Mouse (Mus musculus): ENCODE results near the gene Slc19a2. TPM values are rescaled to one million over a fixed set of nuclear protein-coding genes. Genes with fewer than 3 reads are reported as not detected.

The Slc19a2 gene
- polyA plus RNA-seq, 1 experiment = 6.2 TPM

- Histone ChIP-seq H3K79me2 (ENCODE audit: control insufficient read depth, insufficient read depth) (no peaks in the 10 kb centered on the region), H3ac (ENCODE audit: control insufficient read depth, insufficient read length) (no peak overlapping the region), H3K4me3 (no peak overlapping the region), H3K36me3 (ENCODE audit: control insufficient read depth, insufficient read depth) (no peaks in the 10 kb centered on the region), H3K27me3 (ENCODE audit: control insufficient read depth, insufficient read depth, insufficient read length) (no peaks in the 10 kb centered on the region), H3K4me2 (ENCODE audit: low read depth) (no peak overlapping the region)
- TF ChIP-seq SRF (IDR thresholded peaks at IDR 0.05; ENCODE audit: control insufficient read depth, insufficient read length, low read depth) (no peak), CEBPB (IDR thresholded peaks at IDR 0.05; ENCODE audit: insufficient read depth, poor library complexity, severe bottlenecking) (no peak), TCF3 (IDR thresholded peaks at IDR 0.05; ENCODE audit: insufficient read length, low read depth) (no peak), MYOD1 (IDR thresholded peaks at IDR 0.05; ENCODE audit: control insufficient read depth in 1 of 3, insufficient read length in 2 of 3, low read depth in 2 of 3) (no peak)
Observed at GRCm38 (mm10) chr1:164241494-164241893, 7.4 kb upstream of the Slc19a2 start.

DNA sequence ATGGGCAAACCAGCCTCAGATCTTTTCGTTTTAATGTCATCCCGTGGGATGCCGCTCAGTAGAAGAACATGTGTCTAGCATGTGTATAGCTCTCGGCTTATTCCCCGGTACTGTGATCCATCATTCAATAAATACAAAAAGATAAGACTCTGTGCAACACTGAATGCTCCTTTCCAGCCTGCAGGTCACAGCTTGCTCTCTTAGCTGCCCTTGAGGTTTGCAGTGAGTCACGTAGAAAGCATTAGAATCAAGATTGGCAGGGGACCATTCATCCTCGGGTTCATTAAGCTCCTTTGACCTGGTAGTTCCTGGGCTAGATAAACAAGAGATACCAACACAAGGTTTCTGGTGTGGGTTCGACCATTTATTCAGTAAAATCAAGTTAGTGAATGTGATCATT is 6.0 kb upstream of the Slc19a2 start:
- H3ac ChIP-seq (ENCODE audit: control insufficient read depth, insufficient read length) = no peak overlapping the region
- H3K27me3 ChIP-seq (ENCODE audit: control insufficient read depth, insufficient read depth, insufficient read length) = no peaks in the 10 kb centered on the region
- no peak overlapping the region for H3K4me3 ChIP-seq
- TF ChIP-seq MYOG (IDR thresholded peaks at IDR 0.05; ENCODE audit: control insufficient read depth in 1 of 3, insufficient read depth in 1 of 3, insufficient read length in 2 of 3, low read depth in 2 of 3) = no peak
- no peak for TF ChIP-seq POLR2A (IDR thresholded peaks at IDR 0.05; ENCODE audit: insufficient read length, low read depth)
- TF ChIP-seq CEBPB (IDR thresholded peaks at IDR 0.05; ENCODE audit: insufficient read depth, poor library complexity, severe bottlenecking) = no peak
- TF ChIP-seq POLR2AphosphoS2 (IDR thresholded peaks at IDR 0.05; ENCODE audit: insufficient read length, low read depth) = no peak
- no peak for TF ChIP-seq SRF (IDR thresholded peaks at IDR 0.05; ENCODE audit: control insufficient read depth, insufficient read length, low read depth)
- TF ChIP-seq USF1 (IDR thresholded peaks at IDR 0.05; ENCODE audit: low read depth) = no peak
- no peak for TF ChIP-seq TCF12 (IDR thresholded peaks at IDR 0.05; ENCODE audit: insufficient read depth, poor library complexity, severe bottlenecking)
- TF ChIP-seq REST (IDR thresholded peaks at IDR 0.05; ENCODE audit: insufficient read depth, insufficient read length) = no peak
- no peak for TF ChIP-seq E2F4 (IDR thresholded peaks at IDR 0.05; ENCODE audit: insufficient read depth)
- H3K36me3 ChIP-seq (ENCODE audit: control insufficient read depth, insufficient read depth) = no peaks in the 10 kb centered on the region
- no peaks in the 10 kb centered on the region for H3K79me2 ChIP-seq (ENCODE audit: control insufficient read depth, insufficient read depth)
- H3K4me2 ChIP-seq (ENCODE audit: low read depth) = no peak overlapping the region

GRCm38 (mm10) chr1:164247442-164247841 is 1.4 kb upstream of the Slc19a2 start:
- TF ChIP-seq USF1 (IDR thresholded peaks at IDR 0.05; ENCODE audit: low read depth) (no peak), SRF (IDR thresholded peaks at IDR 0.05; ENCODE audit: control insufficient read depth, insufficient read length, low read depth) (no peak), REST (IDR thresholded peaks at IDR 0.05; ENCODE audit: insufficient read depth, insufficient read length) (no peak), E2F4 (IDR thresholded peaks at IDR 0.05; ENCODE audit: insufficient read depth) (no peak)

DNA sequence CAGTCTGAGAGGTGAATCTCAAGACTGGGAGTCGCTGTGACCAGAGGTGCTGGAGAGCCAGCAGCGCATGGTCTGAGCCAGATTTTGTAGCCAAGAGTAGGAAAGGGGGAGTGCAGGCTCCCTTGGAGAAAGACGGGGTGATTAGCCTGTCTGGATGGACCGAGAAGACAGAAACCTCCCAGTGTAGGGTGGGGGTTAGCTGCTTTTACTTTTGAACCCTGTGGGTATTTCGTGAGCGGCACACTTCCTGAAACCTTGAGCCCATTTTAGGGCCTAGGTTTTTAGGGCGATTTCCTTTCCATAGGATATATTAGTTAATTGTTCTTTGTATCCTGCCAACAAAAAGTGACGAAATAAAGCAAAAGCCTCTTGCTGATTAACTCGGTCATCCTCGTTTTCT is 875 bp upstream of the Slc19a2 start:
- Histone ChIP-seq H3ac (ENCODE audit: control insufficient read depth, insufficient read length) (peak overlapping the region; percentile 82), H3K36me3 (ENCODE audit: control insufficient read depth, insufficient read depth) (no peaks in the 10 kb centered on the region), H3K4me2 (ENCODE audit: low read depth) (peak overlapping the region; percentile 87), H3K79me2 (ENCODE audit: control insufficient read depth, insufficient read depth) (peaks cover 31% of the 10 kb centered on the region), H3K4me3 (peak overlapping the region; percentile 38), H3K27me3 (ENCODE audit: control insufficient read depth, insufficient read depth, insufficient read length) (no peaks in the 10 kb centered on the region)
- TF ChIP-seq E2F4 (IDR thresholded peaks at IDR 0.05; ENCODE audit: insufficient read depth) (no peak), TCF12 (IDR thresholded peaks at IDR 0.05; ENCODE audit: insufficient read depth, poor library complexity, severe bottlenecking) (no peak), SRF (IDR thresholded peaks at IDR 0.05; ENCODE audit: control insufficient read depth, insufficient read length, low read depth) (no peak), POLR2AphosphoS2 (IDR thresholded peaks at IDR 0.05; ENCODE audit: insufficient read length, low read depth) (peak; percentile 31), MAX (IDR thresholded peaks at IDR 0.05; ENCODE audit: low read depth) (no peak), POLR2A (IDR thresholded peaks at IDR 0.05; ENCODE audit: insufficient read length, low read depth) (no peak)

More at GRCm38 (mm10) chr1:164247442-164247841, 1.4 kb upstream of the Slc19a2 start:
- Histone ChIP-seq H3K79me2 (ENCODE audit: control insufficient read depth, insufficient read depth) (peaks cover 26% of the 10 kb centered on the region), H3K4me2 (ENCODE audit: low read depth) (peak overlapping the region; percentile 87), H3K27me3 (ENCODE audit: control insufficient read depth, insufficient read depth, insufficient read length) (no peaks in the 10 kb centered on the region), H3ac (ENCODE audit: control insufficient read depth, insufficient read length) (no peak overlapping the region), H3K4me3 (peak overlapping the region; percentile 38), H3K36me3 (ENCODE audit: control insufficient read depth, insufficient read depth) (no peaks in the 10 kb centered on the region)

DNA sequence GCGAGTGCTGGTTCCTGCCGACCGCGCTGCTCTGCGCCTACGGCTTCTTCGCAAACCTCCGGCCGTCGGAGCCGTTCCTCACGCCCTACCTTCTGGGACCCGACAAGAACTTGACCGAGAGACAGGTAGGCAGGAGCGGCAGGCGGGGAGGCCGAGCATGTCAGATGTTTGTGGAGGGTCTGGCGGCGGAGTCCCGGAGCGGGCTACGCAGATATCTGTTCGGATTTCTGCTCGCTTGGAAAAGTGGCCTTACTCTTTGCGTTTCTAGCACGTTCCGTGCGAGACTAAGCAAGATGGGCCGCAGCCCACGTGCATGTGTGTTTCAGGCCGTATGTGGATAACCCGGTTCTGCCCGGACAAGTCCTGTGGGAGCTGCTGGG is 476 bp downstream of the Slc19a2 start:
- Histone ChIP-seq H3K36me3 (ENCODE audit: control insufficient read depth, insufficient read depth) (no peaks in the 10 kb centered on the region), H3K27me3 (ENCODE audit: control insufficient read depth, insufficient read depth, insufficient read length) (no peaks in the 10 kb centered on the region), H3K4me2 (ENCODE audit: low read depth) (peak overlapping the region; percentile 78), H3K4me3 (peak overlapping the region; percentile 38), H3ac (ENCODE audit: control insufficient read depth, insufficient read length) (peak overlapping the region; percentile 82), H3K79me2 (ENCODE audit: control insufficient read depth, insufficient read depth) (peaks cover 35% of the 10 kb centered on the region)
- TF ChIP-seq MYOG (IDR thresholded peaks at IDR 0.05; ENCODE audit: control insufficient read depth in 1 of 3, insufficient read depth in 1 of 3, insufficient read length in 2 of 3, low read depth in 2 of 3) = no peak
- TF ChIP-seq MYOD1 (IDR thresholded peaks at IDR 0.05; ENCODE audit: control insufficient read depth in 1 of 3, insufficient read length in 2 of 3, low read depth in 2 of 3) = no peak
- TF ChIP-seq USF1 (IDR thresholded peaks at IDR 0.05; ENCODE audit: low read depth) = no peak
- TF ChIP-seq TCF3 (IDR thresholded peaks at IDR 0.05; ENCODE audit: insufficient read length, low read depth) = no peak
- no peak for TF ChIP-seq MAX (IDR thresholded peaks at IDR 0.05; ENCODE audit: low read depth)
- no peak for TF ChIP-seq POLR2AphosphoS2 (IDR thresholded peaks at IDR 0.05; ENCODE audit: insufficient read length, low read depth)
- TF ChIP-seq POLR2A (IDR thresholded peaks at IDR 0.05; ENCODE audit: insufficient read length, low read depth) = no peak
- TF ChIP-seq SRF (IDR thresholded peaks at IDR 0.05; ENCODE audit: control insufficient read depth, insufficient read length, low read depth) = no peak
- no peak for TF ChIP-seq TCF12 (IDR thresholded peaks at IDR 0.05; ENCODE audit: insufficient read depth, poor library complexity, severe bottlenecking)
- no peak for TF ChIP-seq E2F4 (IDR thresholded peaks at IDR 0.05; ENCODE audit: insufficient read depth)
- TF ChIP-seq REST (IDR thresholded peaks at IDR 0.05; ENCODE audit: insufficient read depth, insufficient read length) = no peak
- no peak for TF ChIP-seq CEBPB (IDR thresholded peaks at IDR 0.05; ENCODE audit: insufficient read depth, poor library complexity, severe bottlenecking)

All from myocyte (in vitro differentiated cells).